Mouse (Mus musculus) kidney, adult 18-20 months (tissue): ENCODE measurements at regions not wholly inside any gene's neighbourhood (a gene's known extent, or its start where the extent isn't known, plus 50 kb on each side); places are given as distances from the start of the nearest gene placed in this dataset.

Source experiments
- DNase-seq: peaks from one replicate; pipeline ENCODE4 v3.0.0; 2021

- DNase-seq, result no peak
Observed at GRCm38 (mm10) chr4:105282681-105283462, 125.7 kb downstream of the Plpp3 start.

- no peak for DNase-seq
Observed at GRCm38 (mm10) chr4:105285431-105286013, 128.4 kb downstream of the Plpp3 start.

DNA sequence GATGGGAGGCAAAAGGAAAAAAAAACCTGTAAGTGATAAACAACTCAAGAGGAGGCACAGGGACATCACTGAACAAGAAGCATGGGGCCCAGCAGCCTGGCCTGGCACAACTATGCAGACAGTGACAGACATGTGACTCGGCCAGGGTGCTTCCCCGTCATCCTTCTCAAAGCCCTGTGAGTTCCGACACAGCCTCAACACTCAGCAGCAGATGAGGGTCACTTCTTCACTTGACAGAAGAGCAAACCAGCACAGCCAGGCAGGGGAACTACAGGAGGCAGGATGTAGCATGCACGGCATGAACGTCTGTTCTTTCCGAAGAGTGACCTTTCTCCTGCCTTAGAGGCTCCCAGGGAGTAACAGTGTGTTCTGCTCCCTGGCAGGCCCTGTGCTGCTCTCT, 129.2 kb downstream of the Plpp3 start:
- DNase-seq, result no peak

- DNase-seq, result no peak
Observed at GRCm38 (mm10) chr4:105286809-105287208, 129.7 kb downstream of the Plpp3 start.

- DNase-seq, result no peak
Observed at GRCm38 (mm10) chr4:105287419-105287818, 130.3 kb downstream of the Plpp3 start.

DNA sequence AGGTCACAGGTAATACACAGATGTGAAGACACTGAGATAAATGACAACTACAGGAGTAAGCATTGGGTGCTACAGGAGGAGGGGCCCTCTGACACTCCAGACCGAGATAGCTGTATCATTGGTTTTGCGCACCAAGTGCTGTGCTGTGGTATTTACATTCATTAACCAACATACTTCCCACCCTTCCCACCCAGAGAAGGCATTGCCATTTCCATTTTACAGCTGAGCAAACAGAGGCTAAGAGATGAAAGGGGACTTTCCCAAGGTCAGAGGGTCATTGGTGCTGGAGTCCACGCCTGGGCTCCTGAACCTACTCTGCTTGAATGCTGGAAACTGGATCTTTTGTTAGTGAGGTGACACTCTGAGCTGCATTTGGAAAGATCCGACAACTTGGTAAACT, 132.5 kb downstream of the Plpp3 start:
- DNase-seq, result no peak

DNA sequence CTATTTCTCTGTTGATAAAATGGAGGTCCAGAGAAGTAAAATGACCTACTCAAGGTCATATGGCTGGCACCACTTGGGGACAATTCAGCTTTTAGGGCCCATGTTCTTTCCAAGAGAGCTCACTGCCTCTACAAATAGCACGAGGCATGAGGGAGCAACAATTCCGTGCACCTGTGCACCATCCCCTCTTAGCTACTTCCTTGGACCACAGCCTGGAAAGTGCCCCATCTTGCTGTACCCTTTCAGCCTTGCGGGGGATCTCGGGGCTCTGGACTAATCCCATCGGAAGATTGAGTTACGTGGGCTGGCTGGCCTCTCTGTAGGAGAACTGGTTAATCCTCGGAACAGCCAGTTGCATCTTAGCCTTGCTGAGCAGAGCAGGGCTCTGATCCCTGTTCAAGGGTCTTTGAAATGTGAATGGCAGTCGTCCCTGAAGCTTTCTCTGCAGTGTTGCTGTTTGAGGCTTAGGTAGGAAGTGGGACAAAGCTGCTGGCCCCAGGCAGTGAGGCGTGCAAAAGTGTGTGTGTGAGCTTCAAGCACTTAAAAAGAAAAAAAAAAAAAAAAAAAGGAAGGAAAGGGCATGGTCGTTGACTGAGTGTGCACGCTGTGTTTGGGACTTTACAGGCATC, 133.8 kb downstream of the Plpp3 start:
- no peak for DNase-seq

- no peak for DNase-seq
Observed at GRCm38 (mm10) chr4:105291503-105291902, 134.4 kb downstream of the Plpp3 start.

DNA sequence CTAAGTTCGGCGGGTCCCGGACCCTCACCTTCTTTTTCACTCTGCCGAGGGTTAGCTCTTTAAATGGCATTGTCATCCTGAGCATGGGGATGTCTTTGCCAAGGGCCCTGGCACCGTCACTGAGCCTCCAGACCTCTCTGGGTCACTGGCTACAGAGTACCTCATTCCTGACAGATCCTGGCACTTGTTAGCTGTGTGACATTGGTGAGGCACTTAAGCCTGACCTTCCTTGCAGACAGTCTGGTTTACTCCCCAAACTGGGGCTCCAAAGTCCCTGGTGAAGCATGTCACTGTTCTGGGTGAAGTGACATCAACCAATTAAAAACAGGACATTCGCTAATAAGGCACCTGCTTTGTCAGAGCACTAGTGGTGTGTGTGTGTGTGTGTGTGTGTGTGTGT, 142.2 kb downstream of the Plpp3 start:
- DNase-seq, result no peak

DNA sequence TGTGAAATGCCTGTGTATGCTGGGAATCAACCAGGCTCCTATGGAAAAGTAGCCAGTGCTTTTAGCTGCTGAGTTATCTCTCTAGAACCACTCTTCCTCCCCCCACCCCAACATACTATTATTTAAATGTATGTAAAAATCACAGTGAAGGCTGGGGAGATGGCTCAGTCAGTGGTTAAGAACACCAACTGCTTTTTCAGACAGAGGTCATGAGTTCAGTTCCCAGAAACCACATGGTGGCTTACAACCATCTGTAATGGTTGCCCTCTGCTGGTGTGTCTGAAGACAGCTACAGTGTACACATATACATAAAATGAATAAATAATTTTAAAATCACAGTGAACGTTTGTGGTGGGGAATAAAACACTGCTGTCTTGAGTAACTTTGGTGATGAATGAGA, 144.4 kb downstream of the Plpp3 start:
- DNase-seq, result no peak

GRCm38 (mm10) chr4:105304166-105304565, 147.0 kb downstream of the Plpp3 start:
- no peak for DNase-seq

GRCm38 (mm10) chr4:105305931-105306330, 148.8 kb downstream of the Plpp3 start:
- peak; percentile 48 for DNase-seq

DNA sequence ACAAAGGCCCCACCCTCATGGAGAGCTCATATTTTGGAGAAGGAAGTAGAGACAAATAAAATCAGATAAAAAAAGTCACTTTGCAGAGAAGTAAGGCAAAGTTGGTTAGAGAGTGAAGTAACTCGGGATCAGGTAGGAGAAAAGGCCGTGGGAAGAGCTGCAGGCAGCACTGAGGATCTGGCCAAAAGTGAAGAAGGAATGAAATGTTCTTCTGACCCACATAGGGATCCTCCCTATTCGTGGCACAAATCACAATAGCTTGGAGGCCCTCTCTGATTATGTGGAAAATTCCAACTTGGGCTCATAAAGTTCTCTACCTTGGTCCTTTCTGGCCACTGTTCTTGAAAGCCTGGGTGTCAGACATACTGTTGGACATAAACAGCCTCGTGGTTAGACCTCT, 150.2 kb downstream of the Plpp3 start:
- no peak for DNase-seq

DNA sequence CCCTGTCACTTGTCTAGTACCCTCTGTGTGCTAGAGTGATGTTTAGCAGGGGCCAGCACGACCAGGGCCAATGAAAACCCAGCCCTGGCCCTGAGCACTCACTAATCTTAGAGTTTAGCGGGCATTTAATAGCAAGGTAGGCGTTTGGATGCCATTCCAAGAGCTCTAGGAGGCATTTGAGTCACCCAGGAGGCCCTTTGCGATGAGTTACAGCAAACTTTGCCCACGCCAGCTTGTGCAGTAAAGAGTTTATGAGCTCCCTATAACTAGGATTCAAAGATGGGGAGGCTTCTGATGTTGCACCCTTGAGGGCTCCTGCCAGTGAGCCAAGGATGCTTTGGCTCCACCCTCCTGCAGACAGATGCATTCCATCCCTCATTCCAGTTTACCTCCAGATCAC, 150.8 kb downstream of the Plpp3 start:
- DNase-seq, result no peak

GRCm38 (mm10) chr4:105308971-105309488, 151.9 kb downstream of the Plpp3 start:
- no peak for DNase-seq

DNA sequence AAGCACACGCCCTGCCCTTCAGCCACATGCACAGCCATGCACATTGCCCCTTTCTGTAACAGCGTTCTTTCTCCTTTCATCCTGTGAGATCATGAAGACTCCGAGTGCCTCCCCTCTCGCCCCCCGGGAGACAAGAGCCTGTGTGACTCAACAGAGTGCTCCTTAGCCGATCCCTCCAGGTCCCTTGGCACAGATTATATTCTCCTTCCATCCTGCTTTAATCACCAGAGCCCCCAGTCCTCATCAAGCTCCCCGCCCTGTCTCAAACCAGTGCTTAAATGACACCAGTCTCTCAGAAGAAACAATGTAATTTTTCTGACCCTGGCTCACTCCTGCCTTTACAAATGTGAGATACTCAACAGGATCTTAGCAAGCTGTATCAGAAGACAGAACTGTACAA, 155.5 kb downstream of the Plpp3 start:
- no peak for DNase-seq

DNA sequence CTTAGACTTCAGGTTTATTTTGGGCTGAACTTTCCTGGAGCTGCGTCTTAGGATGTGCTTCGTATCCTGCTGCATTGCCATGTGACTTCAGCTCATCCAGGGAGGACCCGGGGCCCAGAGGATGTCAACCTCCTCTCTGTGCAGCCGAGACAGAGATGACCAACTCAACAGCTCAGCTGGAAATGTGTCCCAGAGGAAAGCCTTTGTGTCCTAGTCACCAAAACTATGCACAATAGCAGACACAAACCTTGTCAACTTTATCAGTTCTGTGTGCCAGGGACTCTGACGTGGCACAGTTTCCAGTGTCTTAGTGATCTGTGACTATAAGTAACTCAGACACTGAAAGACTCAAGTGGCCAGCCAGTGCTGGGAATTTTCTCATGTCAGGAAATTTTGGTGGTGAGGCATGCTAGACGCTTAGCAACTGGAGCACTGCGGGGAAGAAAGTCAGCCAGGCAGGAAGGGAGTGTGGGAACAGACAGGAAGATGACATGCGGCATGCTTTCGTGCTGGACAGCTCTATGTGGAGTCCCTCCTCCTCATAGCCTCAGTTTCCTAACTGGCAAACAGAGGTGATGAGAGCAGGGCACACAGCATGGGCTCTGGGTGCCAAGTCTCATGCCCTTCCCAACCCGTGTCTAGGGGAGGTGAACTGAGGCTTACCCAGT, 156.1 kb downstream of the Plpp3 start:
- DNase-seq, result peak; percentile 30

DNA sequence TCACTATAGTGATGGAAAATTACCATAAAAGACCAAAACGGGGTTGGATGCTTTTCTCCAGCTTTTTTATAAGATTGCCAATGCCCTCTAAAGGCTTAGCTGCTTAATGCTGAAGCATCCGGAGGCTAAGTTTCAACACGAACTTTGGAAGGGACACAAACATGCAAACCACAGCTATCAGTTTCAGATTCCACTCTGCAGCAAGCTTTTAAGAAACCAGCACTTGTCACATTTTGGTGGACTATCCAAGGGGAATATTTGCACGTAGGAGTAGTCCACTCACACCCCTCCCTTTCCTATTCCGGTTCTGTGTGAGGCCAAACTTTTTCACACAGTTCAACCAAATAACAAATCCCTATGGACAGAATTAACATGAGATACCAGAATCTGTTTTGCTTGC, 157.9 kb downstream of the Plpp3 start:
- DNase-seq, result no peak

- peak; percentile 71 for DNase-seq
Observed at GRCm38 (mm10) chr4:105316478-105317206, 159.5 kb downstream of the Plpp3 start.

DNA sequence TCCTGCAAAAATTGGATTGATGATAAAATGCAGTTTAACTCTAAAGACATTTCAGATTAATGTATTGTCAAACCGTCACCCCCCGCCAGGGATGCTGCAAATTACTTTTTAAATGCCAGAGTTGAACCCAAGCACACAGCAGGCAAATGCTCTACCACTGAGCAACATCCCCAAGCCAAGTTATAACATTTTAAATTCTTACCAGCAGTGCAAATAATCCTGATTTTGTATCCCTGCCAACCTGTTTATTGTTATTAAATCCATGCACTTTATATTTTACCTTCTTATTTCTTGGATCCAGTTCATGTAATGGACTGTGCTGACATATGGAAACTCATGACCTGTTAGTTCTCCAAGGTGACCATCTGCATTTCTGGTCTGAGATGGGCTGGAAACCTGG, 161.3 kb downstream of the Plpp3 start:
- DNase-seq, result no peak

DNA sequence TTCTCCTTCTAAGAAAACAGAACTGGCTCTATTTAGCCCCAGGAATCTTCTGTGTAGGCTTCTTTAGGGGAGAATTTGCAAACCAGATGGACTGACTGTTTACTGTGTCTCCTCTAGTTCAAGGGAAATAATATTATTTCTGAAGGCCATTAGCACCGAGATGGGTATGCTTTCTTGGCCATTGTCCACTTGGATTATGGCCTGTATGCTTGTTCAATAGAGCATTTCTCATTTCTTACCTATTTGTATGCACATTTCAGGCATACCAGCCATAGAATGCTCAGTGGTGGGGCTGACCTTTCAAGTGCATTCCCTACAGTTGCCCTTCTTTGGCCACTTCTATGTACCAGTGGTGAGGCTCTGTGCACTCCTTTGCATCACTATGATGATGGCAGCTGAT, 166.3 kb downstream of the Plpp3 start:
- DNase-seq, result no peak

- DNase-seq, result no peak
Observed at GRCm38 (mm10) chr4:105326989-105327388, 169.8 kb downstream of the Plpp3 start.
